Mouse (Mus musculus): ENCODE measurements around the gene Kdm3a.

Gene Kdm3a

DNA sequence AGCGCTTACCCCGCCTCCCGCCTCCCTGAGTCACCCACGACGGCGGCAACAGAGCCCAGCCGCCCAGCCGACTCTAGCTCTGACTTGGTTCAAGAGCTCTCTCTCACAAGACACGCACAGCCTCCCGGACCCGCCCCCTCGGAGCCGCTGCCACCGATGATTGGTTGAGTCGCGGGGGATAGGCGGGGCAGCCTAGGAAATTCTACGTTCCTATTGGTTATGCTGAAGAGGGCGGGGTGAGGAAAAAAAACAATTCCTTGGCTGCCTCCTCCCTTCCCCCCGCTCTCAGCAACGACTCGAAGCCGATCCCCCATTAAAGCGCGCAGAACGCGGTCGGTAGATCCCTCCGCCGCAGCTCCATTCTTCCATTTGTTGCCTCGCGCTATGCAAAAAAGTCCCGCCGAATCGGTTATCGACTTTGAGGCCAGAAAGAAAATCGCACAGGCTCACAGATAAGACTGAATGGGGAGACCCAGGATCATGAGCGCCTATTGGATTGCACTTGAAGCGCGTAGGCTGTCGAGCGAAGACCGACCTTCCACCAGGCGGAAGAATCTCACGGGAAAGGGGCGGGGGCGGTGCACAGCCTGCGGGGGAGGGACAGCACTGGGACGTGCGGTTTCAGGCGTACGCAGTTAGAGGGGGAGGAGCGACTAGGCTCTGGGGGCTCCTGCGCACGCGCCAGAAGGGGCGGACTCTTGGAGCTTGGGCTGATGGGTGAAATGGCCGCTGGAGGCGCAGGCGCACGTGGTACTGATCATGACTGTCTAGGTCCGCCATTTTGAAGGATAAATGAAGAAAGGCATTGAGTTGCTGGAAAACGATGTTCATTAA is at the start of gene Kdm3a:
Kdm3a (minus strand) TSS at position 162 of the 834 bp plus-strand sequence.
- DNase-seq (ENCODE audit: low read depth), result peak; percentile 98

GRCm38 (mm10) chr6:71678891-71679290 is 46.1 kb upstream of the Kdm3a start:
- no peak for DNase-seq (ENCODE audit: low read depth)

- no peak for DNase-seq (ENCODE audit: low read depth)
These were observed 40.4 kb upstream of the Kdm3a start for GRCm38 (mm10) chr6:71673166-71673565.

- no peak for DNase-seq (ENCODE audit: low read depth)
These were observed 31.7 kb upstream of the Kdm3a start for GRCm38 (mm10) chr6:71664511-71664910.

DNA sequence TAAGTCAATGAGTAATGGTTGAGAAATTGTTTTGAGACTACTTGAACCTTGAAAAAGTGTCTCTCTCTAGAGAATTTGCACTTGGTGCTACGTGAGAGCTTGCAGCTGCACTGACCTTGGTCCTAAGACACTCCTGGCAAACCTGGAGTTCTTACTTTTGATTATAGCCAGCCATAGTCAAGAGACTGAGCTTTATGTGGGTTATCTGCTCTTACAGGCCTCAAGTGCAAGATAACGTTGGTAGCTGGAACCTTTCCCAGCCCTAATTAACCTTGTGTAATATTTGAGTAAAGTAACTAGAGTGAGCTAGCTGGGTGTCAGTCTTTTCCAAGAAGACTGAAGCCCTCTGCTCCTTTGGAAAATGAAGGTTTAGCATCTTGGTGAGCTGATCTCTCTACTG is 25.5 kb upstream of the Kdm3a start:
- DNase-seq (ENCODE audit: low read depth), result no peak

DNA sequence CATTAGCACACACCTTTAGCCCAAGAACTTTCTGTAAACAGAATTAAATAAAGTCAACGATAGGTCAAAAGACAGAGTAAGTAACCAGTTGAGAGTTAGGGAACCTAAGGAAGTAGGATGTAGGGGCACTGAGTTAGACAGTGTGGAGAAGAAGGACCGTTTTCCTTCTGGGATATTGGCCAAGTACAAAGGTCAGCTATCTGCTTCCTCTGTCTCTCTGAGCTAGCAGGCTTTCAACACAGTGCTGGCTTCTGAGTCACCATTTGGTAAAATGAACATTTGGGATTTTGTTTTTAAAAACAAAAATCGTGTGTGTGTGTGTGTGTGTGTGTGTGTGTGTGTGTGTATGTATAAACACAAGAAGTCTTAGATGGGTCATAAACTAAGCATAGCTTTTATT is 23.0 kb upstream of the Kdm3a start:
- no peak for DNase-seq (ENCODE audit: low read depth)

DNA sequence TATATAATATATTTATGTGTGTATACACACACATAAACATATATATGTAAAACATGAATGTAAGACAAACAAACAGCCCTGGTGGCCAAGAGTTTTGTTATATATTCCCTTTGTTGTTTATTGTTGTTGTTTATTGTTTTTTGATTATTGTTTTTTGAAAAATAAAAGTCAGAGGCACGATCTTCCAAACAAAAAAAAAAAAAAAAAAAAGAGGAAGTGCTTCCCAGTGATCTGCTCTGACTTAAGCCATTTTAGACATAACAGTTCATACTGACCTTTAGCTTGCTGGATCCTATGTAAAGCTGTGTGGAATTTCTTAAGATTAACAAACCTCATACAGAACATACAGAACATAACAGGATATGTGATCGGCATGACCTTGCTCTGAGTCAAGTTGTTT is 19.1 kb upstream of the Kdm3a start:
- no peak for DNase-seq (ENCODE audit: low read depth)

- no peak for DNase-seq (ENCODE audit: low read depth)
These were observed 333 bp downstream of the Kdm3a start for GRCm38 (mm10) chr6:71632486-71632828.

DNA sequence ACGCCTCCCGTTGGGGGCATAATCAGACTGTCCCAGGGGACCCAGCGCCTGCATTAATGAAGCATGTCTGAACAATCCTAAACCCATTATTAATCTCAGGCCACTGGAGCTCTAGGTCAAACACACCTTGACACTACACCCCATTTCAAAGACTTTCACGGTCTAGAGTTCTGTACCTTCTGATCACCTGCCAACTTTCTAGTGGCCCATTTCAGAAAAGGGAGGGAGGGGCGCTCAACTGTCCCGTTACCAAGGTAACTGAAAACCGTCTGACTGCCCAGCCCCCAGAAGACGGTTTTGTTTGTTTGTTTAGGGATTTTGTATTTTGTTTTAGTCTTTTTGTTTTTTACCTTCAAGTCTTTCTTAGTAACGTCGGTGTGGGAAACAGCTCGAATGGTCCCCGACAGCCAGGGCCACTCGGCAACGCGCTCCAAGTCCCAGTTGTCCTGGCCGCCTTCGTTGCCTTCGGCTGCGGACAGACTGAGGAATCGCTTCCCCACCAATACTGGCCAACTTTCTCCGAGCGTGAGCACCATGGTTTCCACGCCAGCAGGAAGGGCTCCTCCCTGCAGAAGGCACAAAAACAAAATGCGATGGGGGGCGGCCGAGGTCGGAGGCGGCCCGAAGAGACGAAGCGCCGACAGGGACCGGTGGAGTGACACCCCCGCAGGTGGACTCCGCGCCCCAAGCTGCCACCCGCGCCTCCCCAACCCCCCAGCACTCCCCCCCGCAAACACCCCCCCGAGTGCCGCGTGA is 906 bp downstream of the Kdm3a start:
- DNase-seq (ENCODE audit: low read depth), result no peak

DNA sequence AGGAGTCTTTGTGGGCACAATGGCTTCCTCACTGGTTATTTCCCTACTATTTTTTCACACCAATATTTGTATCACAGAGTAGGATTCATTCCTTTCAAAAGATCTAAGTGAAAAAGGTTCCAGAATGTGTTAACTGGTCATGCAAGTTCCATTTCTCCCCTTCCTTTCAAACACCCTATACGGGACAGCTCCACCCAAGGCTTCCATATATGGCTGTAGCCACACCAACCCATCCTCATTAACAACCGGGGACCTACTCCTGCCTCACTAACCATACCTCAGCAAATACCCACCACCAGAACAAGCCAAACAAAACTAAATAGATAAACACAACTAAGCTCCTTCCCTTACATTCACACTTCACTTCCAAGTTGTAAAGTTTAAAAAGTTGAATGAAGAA is 1.6 kb downstream of the Kdm3a start:
- no peak for DNase-seq (ENCODE audit: low read depth)

DNA sequence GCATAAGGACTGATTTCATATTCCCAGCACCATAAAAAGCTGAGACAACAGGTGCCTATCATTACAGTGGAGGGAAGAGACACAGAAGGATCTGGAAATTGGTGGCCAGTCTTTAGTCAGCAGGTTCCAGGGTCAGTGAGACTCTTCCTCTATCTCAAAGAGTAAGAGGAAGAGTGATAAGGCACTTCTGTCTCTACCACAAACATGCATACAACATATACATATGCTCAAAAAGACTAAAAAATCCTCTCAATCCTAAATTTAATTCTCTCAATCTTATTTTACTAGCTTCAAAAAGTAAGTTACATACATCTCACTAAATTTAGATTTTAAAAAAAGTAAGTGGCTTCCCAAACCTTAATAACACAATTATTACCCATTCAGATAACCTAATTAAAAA is 5.5 kb downstream of the Kdm3a start:
- DNase-seq (ENCODE audit: low read depth), result no peak

- DNase-seq (ENCODE audit: low read depth), result no peak
These were observed 6.8 kb downstream of the Kdm3a start for GRCm38 (mm10) chr6:71625984-71626383.

DNA sequence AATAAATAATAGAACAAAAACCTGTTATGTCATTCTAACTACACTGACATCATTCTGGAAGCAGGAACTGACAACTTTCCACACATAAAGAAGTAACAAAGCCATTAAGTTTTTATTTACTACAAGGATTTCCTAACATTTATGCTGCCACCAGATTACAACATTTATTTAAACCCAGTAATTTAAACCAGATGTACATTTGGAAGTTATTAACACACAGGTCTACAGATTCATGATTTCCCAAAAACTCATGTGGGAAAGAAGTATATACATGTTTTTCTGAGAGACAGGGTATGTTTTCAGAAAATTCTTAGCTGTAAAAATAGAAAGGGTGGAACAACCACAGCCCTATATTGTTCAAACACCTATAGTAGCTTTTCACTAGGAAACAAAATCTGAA is 8.1 kb downstream of the Kdm3a start:
- no peak for DNase-seq (ENCODE audit: low read depth)

DNA sequence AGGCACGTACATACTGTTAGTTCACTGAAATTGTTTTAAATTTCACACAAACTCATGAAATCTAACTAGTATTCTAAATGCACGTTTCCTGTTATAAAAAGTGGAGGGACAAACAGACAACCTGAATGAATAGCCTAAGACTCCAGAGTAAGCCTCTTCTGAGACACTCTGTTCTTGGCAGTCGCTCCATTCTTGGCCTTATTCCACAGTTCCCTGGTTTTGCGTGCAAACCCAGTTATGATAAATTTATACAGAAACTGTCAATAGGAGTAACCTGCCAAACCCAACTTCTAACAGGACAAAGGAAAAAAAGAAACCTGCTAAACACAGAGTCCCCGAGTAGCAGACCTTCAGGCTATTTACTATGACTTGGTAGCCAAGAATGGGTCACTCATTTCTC is 10.8 kb downstream of the Kdm3a start:
- peak; percentile 32 for DNase-seq (ENCODE audit: low read depth)

- DNase-seq (ENCODE audit: low read depth), result no peak
These were observed 11.2 kb downstream of the Kdm3a start for GRCm38 (mm10) chr6:71621551-71621950.

GRCm38 (mm10) chr6:71616959-71617358 is 15.8 kb downstream of the Kdm3a start:
- DNase-seq (ENCODE audit: low read depth), result no peak

- no peak for DNase-seq (ENCODE audit: low read depth)
These were observed 19.6 kb downstream of the Kdm3a start for GRCm38 (mm10) chr6:71613225-71613624.

DNA sequence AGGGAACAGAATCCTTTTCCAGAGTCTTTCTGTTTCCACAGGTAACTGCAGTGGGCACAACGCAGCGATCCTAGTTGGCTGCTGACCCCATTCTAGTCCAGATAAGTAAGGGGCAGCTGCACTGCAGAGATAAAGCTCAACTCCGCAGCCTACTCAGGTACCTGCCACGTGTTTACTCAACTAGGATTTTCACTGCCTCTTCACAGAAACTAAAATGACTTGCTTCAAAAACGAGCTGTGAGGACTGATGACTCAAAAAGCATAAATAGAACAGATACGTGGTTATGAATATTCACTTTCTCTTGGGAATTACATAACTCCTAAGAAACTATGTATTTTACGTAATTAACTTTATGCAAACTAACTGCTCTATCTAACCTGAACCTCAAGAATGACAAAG is 22.8 kb downstream of the Kdm3a start:
- DNase-seq (ENCODE audit: low read depth), result no peak

DNA sequence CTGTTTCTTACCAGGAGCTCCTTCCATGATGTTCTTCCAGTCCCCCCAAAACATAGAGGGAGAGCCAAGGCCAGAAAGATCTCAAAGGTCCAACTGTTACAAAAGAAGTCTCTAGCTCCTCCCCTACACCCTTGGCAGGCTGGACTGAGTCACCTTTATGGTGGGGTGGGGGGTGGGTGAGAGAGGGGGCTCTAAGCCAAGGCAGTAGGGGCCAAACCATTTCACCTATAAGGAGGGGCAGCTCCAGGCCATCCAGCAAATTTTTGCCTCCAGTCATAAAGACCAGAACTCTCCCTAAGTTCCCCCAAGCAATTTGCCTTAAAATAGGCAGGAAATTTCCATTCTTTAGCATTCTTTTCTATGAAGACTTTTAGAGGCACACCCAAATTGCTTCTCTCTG is 23.8 kb downstream of the Kdm3a start:
- no peak for DNase-seq (ENCODE audit: low read depth)

GRCm38 (mm10) chr6:71607756-71608155 is 25.0 kb downstream of the Kdm3a start:
- no peak for DNase-seq (ENCODE audit: low read depth)

GRCm38 (mm10) chr6:71590154-71590553 is 42.6 kb downstream of the Kdm3a start:
- no peak for DNase-seq (ENCODE audit: low read depth)

DNA sequence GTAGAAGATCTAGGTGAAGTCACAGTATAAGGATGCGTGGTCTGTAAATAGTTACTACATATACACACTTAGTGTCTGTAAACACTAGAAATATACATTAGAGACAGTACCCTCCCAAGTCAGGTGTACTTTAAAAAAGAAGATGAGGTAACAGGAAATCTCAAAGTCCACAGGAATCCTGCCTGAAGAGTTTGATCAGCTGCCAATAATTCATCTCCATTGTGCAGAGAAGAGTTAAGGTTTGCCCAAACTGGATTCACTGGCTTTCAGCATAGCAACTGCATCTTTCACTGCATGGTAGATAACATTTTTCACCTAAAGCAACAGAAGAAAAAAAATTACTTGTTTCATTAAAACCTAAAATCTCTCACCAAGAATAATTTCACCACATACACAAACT is 43.4 kb downstream of the Kdm3a start:
- no peak for DNase-seq (ENCODE audit: low read depth)

GRCm38 (mm10) chr6:71583198-71583597 is 49.6 kb downstream of the Kdm3a start:
- no peak for DNase-seq (ENCODE audit: low read depth)

DNA sequence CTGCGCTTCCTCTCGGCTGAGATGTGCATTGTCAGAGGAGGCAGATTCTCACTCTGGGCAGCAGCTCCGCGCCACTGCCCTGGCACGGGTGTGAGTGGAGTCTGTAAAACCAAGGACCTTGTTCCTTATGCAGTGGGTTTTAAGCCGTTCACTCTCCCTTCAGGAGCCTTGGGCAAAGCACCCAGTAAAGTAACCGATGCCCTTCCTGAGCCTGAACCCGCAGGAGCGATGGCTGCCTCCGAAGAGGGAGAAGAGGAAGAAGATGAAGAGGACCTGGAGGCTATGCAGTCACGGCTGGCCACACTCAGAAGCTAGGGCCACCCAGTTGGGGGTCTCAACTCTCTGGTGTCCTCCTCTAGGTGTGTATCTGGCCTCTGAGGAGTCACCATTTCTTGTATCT is 53.3 kb downstream of the Kdm3a start:
- no peak for DNase-seq (ENCODE audit: low read depth)

All from fibroblast of lung, adult 2 months (primary cell).